Mouse (Mus musculus) forebrain, embryonic 12.5 days (tissue): ENCODE results near the gene Pla2g2e. TPM values are rescaled to one million over a fixed set of nuclear protein-coding genes. Genes with fewer than 3 reads are reported as not detected.
"Not testable (repeated sequence)": the region's sequence is repeated elsewhere in the genome, so short reads cannot be mapped to it uniquely, and the experiment has no call there.

Experiments used
- ATAC-seq: fragments of 200-750 bp; cut with Nextera tagmentation; 2 replicates; pipeline ENCODE4 v1.8.0; 2017; ENCODE audit warnings: moderate TSS enrichment; ENCODE audit not compliant: low FRiP score
- H3K27ac ChIP-seq: fragments of 300-500 bp; sonication (generic); 2 replicates; pipeline ENCODE4 v1.5.1; 2016; ENCODE audit warnings: mild to moderate bottlenecking
- H3K27me3 ChIP-seq: fragments of 300-500 bp; sonication (generic); 2 replicates; pipeline ENCODE4 v1.6.1; 2016; ENCODE audit warnings: mild to moderate bottlenecking
- H3K36me3 ChIP-seq: fragments of 300-500 bp; sonication (generic); replicated peaks from 2 replicates; pipeline ENCODE4 v1.6.1; 2016; ENCODE audit warnings: mild to moderate bottlenecking
- H3K4me1 ChIP-seq: fragments of 300-500 bp; sonication (generic); 2 replicates; pipeline ENCODE4 v1.6.1; 2016
- H3K4me2 ChIP-seq: fragments of 300-500 bp; sonication (generic); 2 replicates; pipeline ENCODE4 v1.6.1; 2016; ENCODE audit warnings: mild to moderate bottlenecking, moderate library complexity
- H3K4me3 ChIP-seq: fragments of 300-500 bp; sonication (generic); replicated peaks from 2 replicates; pipeline ENCODE4 v1.5.1; 2016; ENCODE audit warnings: mild to moderate bottlenecking
- H3K9ac ChIP-seq: fragments of 300-500 bp; sonication (generic); 2 replicates; pipeline ENCODE4 v1.6.1; 2016; ENCODE audit warnings: mild to moderate bottlenecking
- H3K9me3 ChIP-seq: fragments of 300-500 bp; sonication (generic); 2 replicates; pipeline ENCODE4 v1.6.1; 2016
- WGBS: fragments of 180-500 bp; shearing (Covaris S2); methylation state at CpG from one replicate; pipeline ENCODE4 v1.1.7; 2016; 5-methylcytosine and 5-hydroxymethylcytosine counted together
- polyA plus RNA-seq: library from polyadenylated mRNA; unstranded; fragments of >200 nt; fragmentation: Nextera tagmentation; extraction: Ambion mirVana; gene quantifications from 2 replicates; pipeline ENCODE4 v1.2.1, GENCODE M21; 2016

Pla2g2e gene
- polyA plus RNA-seq, 1 experiment from 2014 or later = not detected

DNA sequence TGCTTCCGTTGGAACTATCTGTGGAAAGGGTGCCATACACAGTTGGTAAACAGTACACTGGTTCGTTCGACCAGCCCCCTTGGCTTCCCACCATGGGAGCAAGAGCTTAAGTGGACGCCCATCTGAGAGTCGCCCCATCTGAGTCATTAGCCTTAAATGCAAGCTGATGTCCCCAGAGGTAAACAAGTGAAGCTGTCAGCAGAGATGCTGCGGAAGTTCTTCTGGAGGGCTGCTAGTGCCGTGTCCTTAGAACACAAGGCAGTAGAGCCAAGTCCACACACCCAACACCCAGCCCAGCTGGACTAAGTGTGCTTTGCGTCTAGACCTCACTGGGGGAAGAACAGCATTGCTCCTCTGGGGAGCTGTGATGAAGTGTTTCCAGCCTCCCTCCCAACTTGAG, 11.9 kb downstream of the Pla2g2e start:
- H3K4me1 ChIP-seq = no peaks in the 10 kb centered on the region; the same call in 1 of the 2 replicates
- no peak for ATAC-seq
- no peak overlapping the region for H3K4me3 ChIP-seq
- no peaks in the 10 kb centered on the region for H3K27me3 ChIP-seq
- no peaks in the 10 kb centered on the region for H3K9me3 ChIP-seq
- 75% methylated on average over 8 of the region's 8 CpGs for WGBS
- H3K9ac ChIP-seq = no peak overlapping the region
- H3K4me2 ChIP-seq = no peak overlapping the region
- no peak overlapping the region for H3K27ac ChIP-seq
- H3K36me3 ChIP-seq = peaks cover 32% of the 10 kb centered on the region

DNA sequence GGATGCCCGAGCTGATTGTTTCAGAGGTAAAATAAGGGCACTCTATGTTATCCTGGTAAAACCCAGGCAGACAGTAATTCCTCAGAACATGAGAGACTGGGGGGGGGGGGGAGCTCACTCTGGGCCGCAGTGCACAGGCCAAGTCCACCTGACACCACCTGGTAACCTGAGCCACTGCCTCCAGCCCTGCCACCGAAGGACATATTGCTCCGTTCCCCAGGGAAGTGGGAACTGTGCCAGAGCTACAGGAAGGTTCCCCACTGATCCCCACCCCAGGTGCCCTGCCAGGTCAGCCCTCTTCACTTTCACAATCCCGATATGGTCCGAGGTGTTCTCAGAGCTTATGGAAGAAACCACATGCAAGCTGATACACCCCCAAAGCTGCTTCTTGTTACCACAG, 14.9 kb downstream of the Pla2g2e start:
- WGBS = 87% methylated on average over 6 of the region's 6 CpGs
- Histone ChIP-seq H3K9ac (no peak overlapping the region), H3K36me3 (peaks cover 58% of the 10 kb centered on the region), H3K27me3 (no peaks in the 10 kb centered on the region), H3K27ac (no peak overlapping the region), H3K4me2 (no peak overlapping the region), H3K4me3 (no peak overlapping the region), H3K9me3 (no peaks in the 10 kb centered on the region), H3K4me1 (no peaks in the 10 kb centered on the region; the same call in 1 of the 2 replicates)
- ATAC-seq = no peak

DNA sequence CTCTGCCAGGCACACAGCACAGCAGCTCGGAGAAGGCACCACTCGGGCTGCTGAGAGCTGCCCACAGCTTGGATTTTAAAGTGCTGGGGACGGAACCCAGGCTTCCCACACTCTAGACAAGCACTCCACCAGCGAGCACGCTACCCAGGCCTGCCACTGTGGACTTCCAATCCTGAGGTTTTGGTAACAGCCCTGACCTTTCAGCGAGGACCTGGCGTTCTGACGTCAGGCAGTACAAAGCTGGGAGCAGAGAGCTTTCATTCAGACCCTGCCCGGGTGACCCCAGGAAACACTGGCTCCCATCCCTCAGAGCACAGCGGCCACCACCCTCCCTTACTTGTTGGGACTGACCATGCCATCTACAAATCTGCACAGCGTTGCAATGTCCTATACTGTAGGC, 16.0 kb downstream of the Pla2g2e start:
- H3K36me3 ChIP-seq = peaks cover 69% of the 10 kb centered on the region
- 90% methylated on average over 11 of the region's 11 CpGs for WGBS
- not testable (repeated sequence) for H3K9me3 ChIP-seq, H3K4me3 ChIP-seq, H3K9ac ChIP-seq, H3K4me1 ChIP-seq, H3K27ac ChIP-seq, H3K27me3 ChIP-seq, H3K4me2 ChIP-seq, ATAC-seq

DNA sequence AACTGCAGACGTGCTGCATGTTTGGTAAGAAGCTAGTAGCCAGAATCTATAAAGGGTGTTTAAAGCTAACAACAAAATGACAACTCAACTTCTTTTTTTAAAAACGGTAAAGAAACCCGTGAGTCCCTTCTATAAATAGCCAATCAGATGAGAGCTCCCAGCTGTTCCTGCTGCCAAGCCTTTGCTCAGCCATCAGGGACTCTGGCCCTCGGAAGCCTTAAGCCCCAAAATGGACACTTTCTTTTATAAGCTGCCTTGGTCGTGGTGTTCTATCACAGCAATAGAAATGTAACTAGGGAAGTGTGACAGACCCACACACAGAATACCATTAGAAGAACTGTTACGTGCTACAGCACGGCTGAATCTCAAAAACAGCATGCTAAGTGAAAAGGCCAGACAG, 21.6 kb downstream of the Pla2g2e start:
- no peak for ATAC-seq
- 94% methylated on average over 7 of the region's 7 CpGs for WGBS
- Histone ChIP-seq H3K27me3 (no peaks in the 10 kb centered on the region), H3K4me2 (no peak overlapping the region), H3K4me3 (no peak overlapping the region), H3K9ac (no peak overlapping the region), H3K36me3 (peaks cover 90% of the 10 kb centered on the region), H3K4me1 (no peaks in the 10 kb centered on the region), H3K27ac (no peak overlapping the region), H3K9me3 (no peaks in the 10 kb centered on the region)

DNA sequence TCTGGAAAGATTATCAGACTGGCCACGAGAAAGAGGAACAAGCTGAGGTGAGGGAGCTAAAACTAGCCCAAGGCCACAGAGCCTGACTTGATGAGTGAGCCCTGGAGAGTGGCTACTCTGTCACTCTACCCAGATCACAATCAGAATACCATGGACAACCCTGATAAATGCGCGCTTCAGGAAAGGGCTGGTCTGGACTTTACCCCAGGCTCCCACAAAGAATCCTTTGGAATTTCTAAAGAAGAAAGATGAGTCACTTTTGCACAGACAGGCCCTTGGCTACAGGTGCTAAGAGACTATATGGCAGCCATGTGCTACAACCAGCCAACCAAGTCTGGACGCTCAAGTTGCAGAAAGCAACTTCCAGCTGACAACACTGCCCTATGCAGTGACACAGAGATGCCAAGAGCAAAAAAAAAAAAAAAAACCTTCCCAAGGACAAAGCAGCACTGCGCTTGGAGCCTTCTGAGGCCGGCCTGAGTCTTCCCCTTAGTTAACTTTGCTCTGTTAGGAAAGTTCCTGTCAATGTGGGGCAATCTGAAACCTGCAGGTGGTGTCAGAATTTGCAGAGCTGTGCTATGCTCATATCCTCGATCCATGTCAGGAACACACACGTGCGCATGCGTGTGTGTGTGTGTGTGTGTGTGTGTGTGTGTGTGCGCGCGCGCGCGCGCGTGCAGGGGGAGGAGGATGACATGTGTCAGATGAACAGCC, 28.0 kb downstream of the Pla2g2e start:
- no peaks in the 10 kb centered on the region for H3K9me3 ChIP-seq
- no peak overlapping the region for H3K4me2 ChIP-seq
- peaks cover 75% of the 10 kb centered on the region for H3K36me3 ChIP-seq
- H3K4me3 ChIP-seq = no peak overlapping the region
- H3K27me3 ChIP-seq = no peaks in the 10 kb centered on the region
- H3K4me1 ChIP-seq = no peaks in the 10 kb centered on the region
- ATAC-seq = no peak
- WGBS = 96% methylated on average over 18 of the region's 18 CpGs
- H3K9ac ChIP-seq = no peak overlapping the region
- H3K27ac ChIP-seq = no peak overlapping the region

DNA sequence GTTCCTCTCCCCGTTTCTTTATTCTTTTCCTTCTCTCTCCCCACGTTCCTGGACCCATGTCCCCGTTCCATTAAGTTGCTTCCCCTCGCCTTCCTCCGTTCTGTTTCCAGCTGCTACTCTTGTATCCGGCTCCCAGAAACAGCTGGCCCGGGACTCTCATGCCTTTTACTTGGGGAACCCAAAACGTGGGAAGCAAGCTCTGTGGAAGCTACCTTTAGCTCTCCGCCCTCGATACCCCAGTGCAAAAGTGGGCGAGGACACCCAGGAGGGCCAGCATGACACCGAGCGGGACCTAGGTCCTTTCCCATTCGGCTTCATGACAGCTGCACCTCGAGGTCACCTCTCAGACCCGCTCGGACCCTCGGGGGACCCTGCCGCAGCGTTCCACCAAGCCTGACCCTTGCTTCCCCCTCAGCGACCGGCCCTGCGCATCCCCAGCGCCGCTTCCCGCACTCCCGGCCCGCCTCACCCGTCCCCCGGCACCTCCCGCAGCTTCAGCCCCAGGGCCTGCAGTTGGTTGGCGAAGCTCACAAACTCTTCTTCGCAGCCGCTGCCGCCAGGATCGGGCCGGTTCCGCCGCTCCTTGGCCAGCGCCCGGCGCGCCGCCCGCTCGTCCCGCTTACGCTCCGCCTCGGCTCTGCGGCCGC, 35.5 kb downstream of the Pla2g2e start:
- H3K4me2 ChIP-seq = peak overlapping the region; percentile 90
- peaks cover 16% of the 10 kb centered on the region for H3K4me1 ChIP-seq
- peak overlapping the region; percentile 65 for H3K27ac ChIP-seq
- H3K9me3 ChIP-seq = 0 out of 2 replicates have a peak, but pooled peaks cover 5% of the 10 kb centered on the region
- peak; percentile 57 for ATAC-seq
- WGBS = under 1% methylated on average over 52 of the region's 52 CpGs
- peaks cover 6% of the 10 kb centered on the region for H3K36me3 ChIP-seq
- H3K9ac ChIP-seq = peak overlapping the region; percentile 89
- peak overlapping the region; percentile 87 for H3K4me3 ChIP-seq
- H3K27me3 ChIP-seq = no peaks in the 10 kb centered on the region

DNA sequence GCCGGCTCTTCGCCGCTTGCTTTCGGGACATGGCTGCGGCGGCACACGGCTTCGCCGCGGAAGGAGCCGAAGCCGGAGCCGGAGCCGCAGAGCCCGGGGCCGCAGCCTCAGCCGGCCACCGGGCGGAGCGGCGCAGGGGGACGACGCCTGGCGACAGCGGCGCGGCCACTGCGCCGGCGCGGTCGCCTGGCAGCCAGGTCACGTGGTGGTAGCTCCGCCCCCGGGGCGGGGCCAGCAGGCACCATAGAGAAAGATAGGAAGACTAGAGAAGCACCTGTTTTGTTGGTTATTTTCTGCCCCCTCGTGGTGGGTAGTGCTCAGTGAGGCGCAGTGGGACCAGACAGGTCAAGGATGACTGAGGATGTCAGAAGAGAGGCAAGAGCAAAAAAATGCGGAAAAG, 36.1 kb downstream of the Pla2g2e start, which contains the start of gene Otud3:
Gene Otud3 (minus strand): TSS at position 149 of the 400 bp plus-strand sequence.
- Histone ChIP-seq H3K4me1 (peaks cover 16% of the 10 kb centered on the region), H3K9ac (peak within 1 kb of the TSS; percentile 89), H3K36me3 (peaks cover 4% of the 10 kb centered on the region), H3K9me3 (0 out of 2 replicates have a peak, but pooled peaks cover 5% of the 10 kb centered on the region), H3K27me3 (no peaks in the 10 kb centered on the region), H3K27ac (peak within 1 kb of the TSS; percentile 65), H3K4me2 (peak within 1 kb of the TSS; percentile 90), H3K4me3 (peak within 1 kb of the TSS; percentile 87)
- ATAC-seq = peak; percentile 93
- under 1% methylated on average over 36 of the region's 39 CpGs for WGBS

DNA sequence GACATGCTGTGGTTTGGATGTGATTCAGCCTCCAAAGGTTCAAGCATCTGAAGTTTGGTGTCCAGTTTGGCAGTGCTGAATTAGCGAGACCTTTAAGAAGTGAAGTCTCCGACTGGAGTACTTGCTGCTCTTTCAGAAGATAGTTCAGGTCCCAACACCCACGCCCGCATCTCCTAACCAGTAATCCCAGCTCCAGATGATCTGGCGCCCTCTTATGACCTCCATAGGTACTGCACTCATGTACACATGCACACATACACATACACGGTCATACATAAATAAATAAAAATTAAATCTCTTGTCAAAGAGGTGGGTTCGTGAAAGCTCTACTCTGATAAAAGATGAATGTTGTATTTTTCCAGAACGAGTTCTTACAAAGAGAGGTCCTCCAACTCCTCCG, 39.5 kb downstream of the Pla2g2e start:
- Histone ChIP-seq H3K4me3 (no peak overlapping the region), H3K27me3 (peaks cover 3% of the 10 kb centered on the region; the same call in 1 of the 2 replicates), H3K4me2 (no peak overlapping the region), H3K27ac (no peak overlapping the region), H3K9me3 (0 out of 2 replicates have a peak, but pooled peaks cover 5% of the 10 kb centered on the region), H3K9ac (no peak overlapping the region), H3K36me3 (no peaks in the 10 kb centered on the region), H3K4me1 (peaks cover 10% of the 10 kb centered on the region)
- WGBS = 84% methylated on average over 9 of the region's 9 CpGs
- ATAC-seq = no peak

DNA sequence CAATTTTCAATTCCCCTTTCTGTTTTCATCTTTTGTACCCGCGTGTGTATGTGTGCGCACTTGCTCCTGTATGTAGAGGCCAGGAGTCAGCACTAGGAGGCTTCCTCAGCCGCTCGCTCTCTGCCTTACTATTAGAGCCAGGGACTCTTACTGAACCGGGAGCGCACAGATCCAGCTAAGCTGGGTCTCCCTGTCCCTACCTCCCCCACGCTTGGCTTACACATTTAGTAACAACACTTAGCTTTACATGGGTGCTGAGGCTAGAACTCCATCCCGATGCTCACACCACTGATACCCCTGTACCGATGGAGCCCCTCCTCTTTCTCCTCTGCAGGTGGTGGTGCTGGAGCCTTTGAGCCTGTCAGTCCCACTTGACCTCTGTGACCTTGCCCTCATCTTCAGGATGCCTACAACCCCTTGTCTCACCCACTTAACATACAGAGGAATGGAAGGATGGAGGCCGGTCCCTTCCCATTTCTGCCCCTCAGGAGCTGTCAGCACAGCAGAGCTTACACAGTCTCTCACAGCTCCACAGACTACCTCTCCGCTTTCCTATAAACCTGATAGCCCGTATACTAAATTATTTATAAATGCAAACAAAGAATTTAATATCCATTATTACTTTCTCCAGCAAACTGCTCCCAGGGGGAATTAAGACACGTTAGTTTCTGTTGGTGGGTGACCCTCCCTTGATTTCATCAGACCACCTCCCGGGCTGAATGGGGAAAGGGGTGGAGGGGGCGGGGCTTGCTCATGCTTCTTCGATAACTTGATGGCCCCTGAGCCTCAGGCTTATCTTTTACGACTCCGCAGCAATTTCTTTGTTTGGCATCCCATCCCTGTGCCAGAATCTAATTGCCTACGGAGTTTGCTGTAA, 43.8 kb downstream of the Pla2g2e start:
- Histone ChIP-seq H3K4me1 (no peaks in the 10 kb centered on the region), H3K4me2 (peak overlapping the region; percentile 44), H3K9me3 (0 out of 2 replicates have a peak, but pooled peaks cover 5% of the 10 kb centered on the region), H3K27ac (no peak overlapping the region), H3K9ac (no peak overlapping the region), H3K27me3 (peaks cover 3% of the 10 kb centered on the region; the same call in 1 of the 2 replicates), H3K4me3 (0 out of 2 replicates have a peak overlapping the region, but pooled peaks have one; percentile 14), H3K36me3 (no peaks in the 10 kb centered on the region)
- WGBS = 36% methylated on average over 20 of the region's 20 CpGs
- ATAC-seq = peak; percentile 4; the same call in 1 of the 2 replicates

DNA sequence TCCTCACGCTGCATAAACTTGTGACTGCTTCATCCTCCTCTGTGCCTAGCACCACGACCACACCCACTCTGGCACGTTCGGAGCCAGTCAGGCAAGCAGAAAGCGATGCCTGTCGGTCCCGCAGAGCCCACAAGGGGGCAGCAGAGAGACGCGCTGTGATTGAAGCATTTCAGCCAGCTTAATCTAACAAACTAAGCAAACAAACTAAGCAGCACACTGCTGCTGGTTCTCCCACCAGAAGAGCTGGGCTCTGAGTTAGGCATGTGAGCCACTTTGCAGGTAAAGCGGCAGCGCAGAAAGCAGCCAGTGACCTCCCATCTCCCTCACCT, 44.4 kb downstream of the Pla2g2e start:
- H3K27ac ChIP-seq = no peak overlapping the region
- H3K4me3 ChIP-seq = 0 out of 2 replicates have a peak overlapping the region, but pooled peaks have one; percentile 14
- no peaks in the 10 kb centered on the region for H3K36me3 ChIP-seq
- no peak overlapping the region for H3K9ac ChIP-seq
- no peaks in the 10 kb centered on the region for H3K4me1 ChIP-seq
- 0 out of 2 replicates have a peak, but pooled peaks cover 4% of the 10 kb centered on the region for H3K9me3 ChIP-seq
- peak; percentile 71 for ATAC-seq
- peaks cover 3% of the 10 kb centered on the region; the same call in 1 of the 2 replicates for H3K27me3 ChIP-seq
- peak overlapping the region; percentile 44 for H3K4me2 ChIP-seq
- WGBS = 2% methylated on average over 11 of the region's 11 CpGs

DNA sequence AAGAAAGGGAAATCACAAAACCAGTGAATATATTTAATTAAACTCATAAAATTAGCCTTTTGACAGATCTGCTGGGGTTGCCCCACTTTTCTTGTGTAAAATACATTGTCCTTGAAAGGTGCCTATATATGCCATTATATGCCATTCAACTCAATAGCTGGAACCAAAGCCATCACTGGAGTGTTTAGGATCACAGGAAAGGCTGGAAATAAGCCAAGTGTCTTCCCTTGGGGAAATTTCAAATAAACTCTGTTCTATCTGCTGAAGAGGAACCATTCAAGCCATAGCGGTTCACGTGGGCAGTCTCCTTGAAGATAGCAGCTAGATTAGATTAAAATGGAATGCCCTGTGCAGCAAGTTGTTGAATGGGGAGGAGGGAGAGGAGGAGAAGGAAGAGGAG, 47.8 kb downstream of the Pla2g2e start:
- peaks cover 3% of the 10 kb centered on the region; the same call in 1 of the 2 replicates for H3K27me3 ChIP-seq
- H3K27ac ChIP-seq = no peak overlapping the region
- no peak overlapping the region for H3K4me3 ChIP-seq
- no peaks in the 10 kb centered on the region for H3K36me3 ChIP-seq
- no peak overlapping the region for H3K9ac ChIP-seq
- no peaks in the 10 kb centered on the region for H3K9me3 ChIP-seq
- no peak overlapping the region for H3K4me2 ChIP-seq
- WGBS = 82% methylated on average over 2 of the region's 2 CpGs
- ATAC-seq = no peak
- no peaks in the 10 kb centered on the region for H3K4me1 ChIP-seq
